Mouse (Mus musculus): ENCODE data around the gene Siah1b.

Siah1b gene

GRCm38 (mm10) chrX:164035401-164035800, 40.9 kb downstream of the Siah1b start:
- no peak for DNase-seq (ENCODE audit: extremely low read depth, low read depth)

- DNase-seq (ENCODE audit: extremely low read depth, low read depth) = no peak
These were observed 43.8 kb downstream of the Siah1b start for GRCm38 (mm10) chrX:164032526-164032925.

GRCm38 (mm10) chrX:164027607-164028289, 48.5 kb downstream of the Siah1b start, which contains the start of gene Car5b:
TSS of gene Car5b (minus strand) at chrX:164027997.
- peak; percentile 90 for DNase-seq (ENCODE audit: extremely low read depth, low read depth)

All from MEL-GATA-1-ER (cell line).